Mouse (Mus musculus): ENCODE measurements at regions not wholly inside any gene's neighbourhood (a gene's known extent, or its start where the extent isn't known, plus 50 kb on each side); places are given as distances from the start of the nearest gene placed in this dataset.

GRCm38 (mm10) chr16:26302045-26302444 is 69.6 kb downstream of the Cldn1 start:
- Histone ChIP-seq H3K9me3 (no peaks in the 10 kb centered on the region), H3K27me3 (replicated peaks) (no peaks in the 10 kb centered on the region), H3K4me1 (no peaks in the 10 kb centered on the region), H3K36me3 (no peaks in the 10 kb centered on the region), H3K27ac (no peak overlapping the region), H3K9ac (no peak overlapping the region), H3K4me3 (replicated peaks) (no peak overlapping the region), H3K4me2 (no peak overlapping the region)
- ATAC-seq (ENCODE audit: insufficient read depth, low FRiP score, low read depth), result no peak
- WGBS, result 64% methylated on average over 2 of the region's 2 CpGs

GRCm38 (mm10) chr16:26291692-26292091 is 79.9 kb downstream of the Cldn1 start:
- Histone ChIP-seq H3K36me3 (no peaks in the 10 kb centered on the region), H3K27ac (no peak overlapping the region), H3K9me3 (no peaks in the 10 kb centered on the region), H3K4me3 (replicated peaks) (no peak overlapping the region), H3K27me3 (replicated peaks) (no peaks in the 10 kb centered on the region), H3K9ac (no peak overlapping the region), H3K4me2 (no peak overlapping the region), H3K4me1 (no peaks in the 10 kb centered on the region)
- WGBS, result 37% methylated on average over 2 of the region's 2 CpGs
- ATAC-seq (ENCODE audit: insufficient read depth, low FRiP score, low read depth), result no peak; the same call in 1 of the 2 replicates

DNA sequence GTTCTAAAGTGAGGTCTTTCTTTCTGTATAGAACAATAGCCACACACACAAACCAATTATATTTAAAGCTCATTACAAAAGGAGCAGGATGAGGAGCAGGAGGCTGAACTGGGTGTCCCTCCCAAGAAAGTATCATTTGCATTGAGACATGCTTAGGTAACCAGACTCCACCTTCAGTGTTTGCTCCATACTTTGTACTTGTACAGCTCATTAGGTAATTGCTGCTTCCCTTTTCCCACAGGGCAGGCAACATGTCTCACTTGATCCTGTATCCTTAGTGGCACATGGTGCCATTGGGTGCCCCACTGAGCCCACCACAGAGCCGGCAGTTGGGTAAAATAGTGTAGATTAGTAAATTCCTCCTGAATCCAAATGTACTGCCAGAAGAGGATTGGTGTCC is 86.0 kb downstream of the Cldn1 start:
- Histone ChIP-seq H3K9ac (no peak overlapping the region), H3K4me3 (replicated peaks) (no peak overlapping the region), H3K4me2 (no peak overlapping the region), H3K27me3 (replicated peaks) (no peaks in the 10 kb centered on the region), H3K9me3 (no peaks in the 10 kb centered on the region), H3K27ac (no peak overlapping the region), H3K36me3 (no peaks in the 10 kb centered on the region), H3K4me1 (no peaks in the 10 kb centered on the region)
- 64% methylated on average over 1 of the region's 1 CpGs for WGBS
- no peak for ATAC-seq (ENCODE audit: insufficient read depth, low FRiP score, low read depth)

GRCm38 (mm10) chr16:26284713-26285112 is 86.9 kb downstream of the Cldn1 start:
- Histone ChIP-seq H3K4me2 (no peak overlapping the region), H3K4me3 (replicated peaks) (no peak overlapping the region), H3K27me3 (replicated peaks) (no peaks in the 10 kb centered on the region), H3K9ac (no peak overlapping the region), H3K27ac (no peak overlapping the region), H3K9me3 (no peaks in the 10 kb centered on the region), H3K4me1 (no peaks in the 10 kb centered on the region), H3K36me3 (no peaks in the 10 kb centered on the region)
- ATAC-seq (ENCODE audit: insufficient read depth, low FRiP score, low read depth), result no peak
- 83% methylated on average over 6 of the region's 6 CpGs for WGBS

GRCm38 (mm10) chr16:26282418-26282817 is 89.2 kb downstream of the Cldn1 start:
- H3K9me3 ChIP-seq, result no peaks in the 10 kb centered on the region
- H3K4me2 ChIP-seq, result no peak overlapping the region
- WGBS, result 26% methylated on average over 1 of the region's 1 CpGs
- H3K27ac ChIP-seq, result no peak overlapping the region
- no peaks in the 10 kb centered on the region for H3K27me3 ChIP-seq (replicated peaks)
- ATAC-seq (ENCODE audit: insufficient read depth, low FRiP score, low read depth), result no peak
- H3K4me1 ChIP-seq, result no peaks in the 10 kb centered on the region
- H3K36me3 ChIP-seq, result no peaks in the 10 kb centered on the region
- no peak overlapping the region for H3K4me3 ChIP-seq (replicated peaks)
- H3K9ac ChIP-seq, result no peak overlapping the region

- H3K4me1 ChIP-seq, result no peaks in the 10 kb centered on the region
- no peaks in the 10 kb centered on the region for H3K27me3 ChIP-seq (replicated peaks)
- H3K4me3 ChIP-seq (replicated peaks), result no peak overlapping the region
- WGBS, result 70% methylated on average over 2 of the region's 2 CpGs
- H3K36me3 ChIP-seq, result no peaks in the 10 kb centered on the region
- no peak for ATAC-seq (ENCODE audit: insufficient read depth, low FRiP score, low read depth)
- H3K4me2 ChIP-seq, result no peak overlapping the region
- no peak overlapping the region for H3K27ac ChIP-seq
- H3K9ac ChIP-seq, result no peak overlapping the region
- no peaks in the 10 kb centered on the region for H3K9me3 ChIP-seq
These were observed 90.1 kb downstream of the Cldn1 start for GRCm38 (mm10) chr16:26281496-26281895.

GRCm38 (mm10) chr16:26276789-26277188 is 94.9 kb downstream of the Cldn1 start:
- no peak overlapping the region for H3K4me2 ChIP-seq
- H3K27ac ChIP-seq, result no peak overlapping the region
- no peak overlapping the region for H3K4me3 ChIP-seq (replicated peaks)
- H3K27me3 ChIP-seq (replicated peaks), result no peaks in the 10 kb centered on the region
- H3K36me3 ChIP-seq, result no peaks in the 10 kb centered on the region
- no peaks in the 10 kb centered on the region for H3K4me1 ChIP-seq
- ATAC-seq (ENCODE audit: insufficient read depth, low FRiP score, low read depth), result no peak
- H3K9ac ChIP-seq, result no peak overlapping the region
- WGBS, result 87% methylated on average over 1 of the region's 1 CpGs
- no peaks in the 10 kb centered on the region for H3K9me3 ChIP-seq

DNA sequence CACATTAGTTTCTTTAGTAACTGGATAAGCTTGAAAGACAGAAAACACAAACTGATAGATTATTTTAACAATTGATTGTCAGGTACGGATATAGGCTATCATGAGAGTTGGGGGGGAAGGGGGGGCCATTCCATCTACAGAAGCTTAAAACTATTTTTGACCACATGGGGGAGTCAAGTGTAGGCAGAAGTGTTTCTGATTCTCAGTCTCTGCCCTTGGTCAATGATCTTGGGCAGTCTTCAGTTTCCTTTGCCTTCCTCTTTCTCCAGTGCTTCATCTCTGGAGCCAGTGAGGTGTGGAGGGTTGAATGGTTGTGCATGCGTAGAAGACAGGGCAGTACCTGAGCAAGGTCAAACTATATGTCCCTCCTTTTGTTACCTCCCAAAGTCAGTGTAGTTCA is 118.8 kb downstream of the Cldn1 start:
- WGBS, result 58% methylated on average over 2 of the region's 2 CpGs
- Histone ChIP-seq H3K27ac (no peak overlapping the region), H3K9me3 (no peaks in the 10 kb centered on the region), H3K4me3 (replicated peaks) (no peak overlapping the region), H3K4me1 (no peaks in the 10 kb centered on the region), H3K36me3 (no peaks in the 10 kb centered on the region), H3K9ac (no peak overlapping the region), H3K4me2 (no peak overlapping the region), H3K27me3 (replicated peaks) (no peaks in the 10 kb centered on the region)
- ATAC-seq (ENCODE audit: insufficient read depth, low FRiP score, low read depth), result no peak

GRCm38 (mm10) chr16:26251698-26252097 is 119.9 kb downstream of the Cldn1 start:
- ATAC-seq (ENCODE audit: insufficient read depth, low FRiP score, low read depth), result no peak
- Histone ChIP-seq H3K4me3 (replicated peaks) (no peak overlapping the region), H3K9ac (no peak overlapping the region), H3K27me3 (replicated peaks) (no peaks in the 10 kb centered on the region), H3K4me1 (no peaks in the 10 kb centered on the region), H3K36me3 (no peaks in the 10 kb centered on the region), H3K4me2 (no peak overlapping the region), H3K9me3 (no peaks in the 10 kb centered on the region), H3K27ac (no peak overlapping the region)
- 61% methylated on average over 5 of the region's 5 CpGs for WGBS

DNA sequence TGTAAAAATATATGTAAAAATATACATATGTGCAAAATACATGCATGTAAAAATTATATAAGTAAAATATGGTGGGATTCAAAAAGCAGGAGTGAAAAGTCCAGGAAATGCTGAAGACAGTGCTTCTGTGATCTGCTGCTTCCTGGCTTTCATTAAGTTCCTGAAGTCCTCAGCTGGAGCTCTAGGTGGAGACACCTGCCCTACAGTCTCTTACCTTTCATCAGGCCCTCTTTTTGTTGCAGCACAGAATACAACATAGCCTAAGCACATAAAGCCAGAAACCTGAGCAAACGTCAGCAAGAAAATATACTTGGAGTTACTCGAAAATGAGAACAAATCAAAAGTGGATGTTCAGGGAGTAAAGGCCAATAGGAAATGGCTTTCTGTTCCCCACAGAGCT is 120.6 kb downstream of the Cldn1 start:
- H3K36me3 ChIP-seq, result no peaks in the 10 kb centered on the region
- H3K27ac ChIP-seq, result no peak overlapping the region
- no peaks in the 10 kb centered on the region for H3K9me3 ChIP-seq
- H3K9ac ChIP-seq, result no peak overlapping the region
- ATAC-seq (ENCODE audit: insufficient read depth, low FRiP score, low read depth), result no peak
- 59% methylated on average over 2 of the region's 2 CpGs for WGBS
- no peak overlapping the region for H3K4me3 ChIP-seq (replicated peaks)
- H3K4me2 ChIP-seq, result no peak overlapping the region
- no peaks in the 10 kb centered on the region for H3K27me3 ChIP-seq (replicated peaks)
- H3K4me1 ChIP-seq, result no peaks in the 10 kb centered on the region

GRCm38 (mm10) chr16:26248939-26249338 is 122.7 kb downstream of the Cldn1 start:
- Histone ChIP-seq H3K4me2 (no peak overlapping the region), H3K4me1 (no peaks in the 10 kb centered on the region), H3K27ac (no peak overlapping the region), H3K9ac (no peak overlapping the region), H3K27me3 (replicated peaks) (no peaks in the 10 kb centered on the region), H3K4me3 (replicated peaks) (no peak overlapping the region), H3K36me3 (no peaks in the 10 kb centered on the region), H3K9me3 (no peaks in the 10 kb centered on the region)
- no peak for ATAC-seq (ENCODE audit: insufficient read depth, low FRiP score, low read depth)

- Histone ChIP-seq H3K4me2 (no peak overlapping the region), H3K36me3 (no peaks in the 10 kb centered on the region), H3K9me3 (no peaks in the 10 kb centered on the region), H3K27me3 (replicated peaks) (no peaks in the 10 kb centered on the region), H3K4me3 (replicated peaks) (no peak overlapping the region), H3K27ac (no peak overlapping the region), H3K4me1 (no peaks in the 10 kb centered on the region), H3K9ac (no peak overlapping the region)
- no peak for ATAC-seq (ENCODE audit: insufficient read depth, low FRiP score, low read depth)
- 50% methylated on average over 1 of the region's 1 CpGs for WGBS
These were observed 123.7 kb downstream of the Cldn1 start for GRCm38 (mm10) chr16:26247926-26248325.

GRCm38 (mm10) chr16:26235239-26235638 is 129.7 kb upstream of the P3h2 start:
- no peaks in the 10 kb centered on the region for H3K27me3 ChIP-seq (replicated peaks)
- no peak overlapping the region for H3K9ac ChIP-seq
- H3K4me1 ChIP-seq, result no peaks in the 10 kb centered on the region
- H3K27ac ChIP-seq, result no peak overlapping the region
- H3K9me3 ChIP-seq, result no peaks in the 10 kb centered on the region
- no peak for ATAC-seq (ENCODE audit: insufficient read depth, low FRiP score, low read depth)
- H3K36me3 ChIP-seq, result no peaks in the 10 kb centered on the region
- no peak overlapping the region for H3K4me3 ChIP-seq (replicated peaks)
- no peak overlapping the region for H3K4me2 ChIP-seq
